Mouse (Mus musculus): ENCODE measurements around the gene Cited4.

GRCm38 (mm10) chr4:120665144-120665700 lies 1.1 kb upstream of the Cited4 start:
- TF ChIP-seq MAX (IDR thresholded peaks at IDR 0.05; ENCODE audit: low read length): no peak
- no peak for TF ChIP-seq CTCF (IDR thresholded peaks at IDR 0.05 in 2 of 3, conservative IDR thresholded peaks at IDR 0.05 in 1 of 3; ENCODE audit: control insufficient read depth in 1 of 3, insufficient read depth in 1 of 3, low read depth in 2 of 3, low read length in 3 of 3, poor library complexity in 1 of 3, severe bottlenecking in 1 of 3)
- TF ChIP-seq POLR2A (IDR thresholded peaks at IDR 0.05; ENCODE audit: control insufficient read depth in 1 of 2, insufficient read depth in 1 of 2, low read depth in 1 of 2, low read length in 2 of 2, poor library complexity in 1 of 2): no peak
- no peak for TF ChIP-seq SIN3A (IDR thresholded peaks at IDR 0.05; ENCODE audit: low read length)
- TF ChIP-seq EP300 (IDR thresholded peaks at IDR 0.05; ENCODE audit: low read depth in 1 of 2, low read length in 2 of 2): peak in 1 of 2 experiments; percentile 85; a peak in 3 of 4 replicates
- TF ChIP-seq TAL1 (IDR thresholded peaks at IDR 0.05; ENCODE audit: low read length): peak; percentile 65
- TF ChIP-seq MAFK (IDR thresholded peaks at IDR 0.05; ENCODE audit: borderline replicate concordance, low read depth, low read length): no peak
- peak; percentile 45; the same call in 1 of the 2 replicates for TF ChIP-seq GATA1 (IDR thresholded peaks at IDR 0.05; ENCODE audit: low read depth, low read length)
- no peak for TF ChIP-seq NRF1 (IDR thresholded peaks at IDR 0.05; ENCODE audit: insufficient read depth, low read depth, low read length, poor library complexity, severe bottlenecking)
- TF ChIP-seq USF2 (IDR thresholded peaks at IDR 0.05; ENCODE audit: borderline replicate concordance in 1 of 2, insufficient read depth in 1 of 2, low read depth in 1 of 2, low read length in 2 of 2): no peak
- peak; percentile 53; the same call in 1 of the 2 replicates for TF ChIP-seq BHLHE40 (IDR thresholded peaks at IDR 0.05; ENCODE audit: borderline replicate concordance, low read depth, low read length)
- TF ChIP-seq POLR2AphosphoS2 (IDR thresholded peaks at IDR 0.05; ENCODE audit: low read length): no peak
- no peak for TF ChIP-seq USF1 (IDR thresholded peaks at IDR 0.05; ENCODE audit: low read depth, low read length)

All from MEL (cell line).